Mouse (Mus musculus): ENCODE measurements at regions not wholly inside any gene's neighbourhood (a gene's known extent, or its start where the extent isn't known, plus 50 kb on each side); places are given as distances from the start of the nearest gene placed in this dataset.

DNA sequence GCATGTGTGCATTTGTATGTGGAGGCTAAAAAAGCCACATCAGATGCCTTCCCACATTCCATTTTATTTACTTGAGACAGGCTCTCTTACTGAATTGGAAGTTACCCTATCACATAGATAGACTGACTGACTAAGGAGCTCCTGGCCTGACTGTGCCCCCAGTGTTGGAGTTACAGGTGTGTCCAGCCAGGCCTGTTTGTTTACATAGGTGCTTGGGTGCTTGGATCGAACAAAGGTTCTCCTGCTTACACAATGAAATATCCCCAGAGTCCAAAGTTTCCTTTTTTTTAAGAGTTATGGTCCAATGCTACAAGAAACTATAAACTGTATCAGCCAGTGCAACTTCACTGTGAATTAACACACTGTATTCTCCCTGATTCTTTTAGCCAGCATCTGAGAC is 472.5 kb downstream of the Klf5 start:
- H3K4me1 ChIP-seq (ENCODE audit: control insufficient read depth, insufficient read depth, low read length): no peaks in the 10 kb centered on the region
- H3K27ac ChIP-seq (ENCODE audit: insufficient read depth, low read length): no peak overlapping the region
- no peak overlapping the region for H3K4me3 ChIP-seq (ENCODE audit: insufficient read depth, low read length)
- TF ChIP-seq CTCF (IDR thresholded peaks at IDR 0.05; ENCODE audit: borderline replicate concordance, insufficient read depth, low read length) (no peak), POLR2A (IDR thresholded peaks at IDR 0.05; ENCODE audit: low read depth, low read length) (no peak)

DNA sequence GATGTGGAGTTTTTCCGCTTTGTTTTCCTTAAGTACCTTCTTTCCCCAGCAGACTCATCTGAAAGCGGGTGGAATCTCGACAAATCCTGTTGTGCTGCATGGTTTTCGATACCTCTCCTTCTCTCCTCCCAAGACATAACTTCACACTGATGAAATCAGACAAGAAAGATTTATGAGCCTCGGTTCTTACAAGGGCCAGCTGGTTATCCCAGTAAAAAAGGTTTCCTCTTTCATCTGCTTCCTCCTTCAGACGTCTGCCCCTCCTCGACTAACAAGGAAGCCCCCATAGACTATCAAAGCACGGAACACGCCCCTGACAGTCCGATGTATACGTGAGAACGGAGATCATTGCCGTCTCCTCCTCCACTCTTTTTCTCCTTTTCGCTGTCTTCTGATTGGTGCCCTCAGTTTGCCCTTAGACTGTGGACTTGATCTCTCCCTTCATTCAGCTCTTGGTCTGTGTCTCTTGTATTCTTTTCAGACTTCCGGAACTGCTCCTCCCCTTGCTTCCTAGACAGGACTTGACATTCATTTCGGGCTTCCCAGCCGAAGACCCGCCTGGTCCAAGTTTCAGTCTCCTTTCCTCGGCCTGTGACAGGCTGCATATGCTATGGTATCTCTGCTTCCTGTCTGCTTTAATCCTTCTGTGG is 474.4 kb downstream of the Klf5 start:
- no peaks in the 10 kb centered on the region for H3K4me1 ChIP-seq (ENCODE audit: control insufficient read depth, insufficient read depth, low read length)
- H3K27ac ChIP-seq (ENCODE audit: insufficient read depth, low read length): no peak overlapping the region
- no peak overlapping the region for H3K4me3 ChIP-seq (ENCODE audit: insufficient read depth, low read length)
- TF ChIP-seq POLR2A (IDR thresholded peaks at IDR 0.05; ENCODE audit: low read depth, low read length) (no peak), CTCF (IDR thresholded peaks at IDR 0.05; ENCODE audit: borderline replicate concordance, insufficient read depth, low read length) (no peak)

DNA sequence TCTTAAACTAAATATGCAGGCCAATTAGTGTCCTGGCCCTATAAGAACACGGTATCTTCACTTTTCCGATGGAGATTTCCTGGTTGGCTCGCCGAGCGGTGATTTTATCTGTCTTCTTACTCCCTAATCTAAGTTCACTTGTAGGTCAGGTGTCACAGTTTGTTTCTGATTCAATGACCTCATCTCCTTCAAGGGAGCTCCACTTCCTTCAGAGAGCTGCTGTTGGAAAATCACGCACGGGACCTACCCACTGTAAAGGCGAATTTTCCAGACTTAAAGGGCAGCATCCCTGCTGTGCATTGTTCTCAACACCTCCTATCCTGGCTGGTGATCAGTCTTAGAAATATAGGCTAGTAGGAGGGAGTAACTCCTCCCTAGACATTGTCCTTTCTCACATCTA is 480.0 kb downstream of the Klf5 start:
- no peak overlapping the region for H3K27ac ChIP-seq (ENCODE audit: insufficient read depth, low read length)
- TF ChIP-seq CTCF (IDR thresholded peaks at IDR 0.05; ENCODE audit: borderline replicate concordance, insufficient read depth, low read length) (no peak), POLR2A (IDR thresholded peaks at IDR 0.05; ENCODE audit: low read depth, low read length) (no peak)
- H3K4me3 ChIP-seq (ENCODE audit: insufficient read depth, low read length): no peak overlapping the region
- no peaks in the 10 kb centered on the region for H3K4me1 ChIP-seq (ENCODE audit: control insufficient read depth, insufficient read depth, low read length)

DNA sequence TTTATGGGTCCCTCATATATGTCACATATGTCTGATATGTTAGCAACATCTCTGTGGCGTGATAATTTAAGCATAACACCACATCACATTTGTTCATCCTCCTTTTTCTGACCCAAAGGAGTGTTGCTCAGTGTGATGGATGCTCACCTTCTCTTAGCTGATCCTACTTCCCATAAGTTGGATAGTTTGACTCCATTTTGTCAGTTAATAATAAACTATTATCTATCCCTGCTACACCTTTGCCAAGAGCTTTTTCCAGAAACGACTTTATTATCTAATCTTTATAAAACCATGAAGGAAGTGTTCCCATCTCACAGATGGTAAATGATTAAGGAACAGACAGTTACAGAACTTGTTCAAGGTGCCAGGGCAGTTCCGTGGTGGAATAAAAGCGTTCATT is 480.5 kb downstream of the Klf5 start:
- Histone ChIP-seq H3K27ac (ENCODE audit: insufficient read depth, low read length) (no peak overlapping the region), H3K4me1 (ENCODE audit: control insufficient read depth, insufficient read depth, low read length) (no peaks in the 10 kb centered on the region), H3K4me3 (ENCODE audit: insufficient read depth, low read length) (no peak overlapping the region)
- TF ChIP-seq POLR2A (IDR thresholded peaks at IDR 0.05; ENCODE audit: low read depth, low read length) (no peak), CTCF (IDR thresholded peaks at IDR 0.05; ENCODE audit: borderline replicate concordance, insufficient read depth, low read length) (no peak)

DNA sequence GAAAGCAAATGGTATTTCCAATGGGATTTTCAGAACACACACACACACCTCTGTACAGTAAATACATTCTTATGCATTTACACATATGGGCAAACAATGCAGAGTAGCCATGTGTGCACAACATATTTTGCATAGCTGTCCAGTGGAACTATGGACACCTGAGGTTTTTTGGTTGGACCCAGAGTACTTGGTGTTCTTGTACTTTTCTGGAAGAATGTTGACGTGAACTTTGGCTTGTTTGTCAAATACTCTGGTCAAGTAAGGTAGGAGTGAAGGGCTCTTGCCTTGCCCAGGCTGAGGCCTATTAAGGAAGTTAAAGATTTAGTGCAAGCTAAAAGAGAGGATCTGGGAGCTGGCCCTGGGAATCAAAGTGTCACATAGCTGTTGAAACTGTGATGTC is 485.2 kb downstream of the Klf5 start:
- TF ChIP-seq POLR2A (IDR thresholded peaks at IDR 0.05; ENCODE audit: low read depth, low read length) (no peak), CTCF (IDR thresholded peaks at IDR 0.05; ENCODE audit: borderline replicate concordance, insufficient read depth, low read length) (no peak)
- Histone ChIP-seq H3K4me3 (ENCODE audit: insufficient read depth, low read length) (no peak overlapping the region), H3K4me1 (ENCODE audit: control insufficient read depth, insufficient read depth, low read length) (no peaks in the 10 kb centered on the region), H3K27ac (ENCODE audit: insufficient read depth, low read length) (no peak overlapping the region)

DNA sequence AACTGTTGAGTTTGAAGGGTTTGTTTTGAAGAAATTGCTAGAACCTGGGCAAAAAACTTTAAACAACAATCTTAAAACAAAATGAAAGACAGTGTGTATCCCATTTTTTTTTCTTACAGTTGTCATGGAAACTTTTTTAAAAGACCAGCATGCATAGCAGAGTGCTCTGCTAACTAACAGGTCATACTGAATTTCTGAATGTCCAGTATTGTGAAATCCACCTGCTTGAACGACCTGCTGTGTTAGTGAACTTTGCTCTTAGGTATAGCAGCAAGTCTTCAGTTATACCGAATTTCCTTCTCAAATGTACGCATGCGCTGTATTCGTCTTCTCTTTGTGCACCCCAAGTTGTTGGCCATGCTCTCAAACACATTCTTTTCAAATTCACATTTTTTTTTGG is 486.6 kb downstream of the Klf5 start:
- no peak overlapping the region for H3K27ac ChIP-seq (ENCODE audit: insufficient read depth, low read length)
- TF ChIP-seq POLR2A (IDR thresholded peaks at IDR 0.05; ENCODE audit: low read depth, low read length): no peak
- TF ChIP-seq CTCF (IDR thresholded peaks at IDR 0.05; ENCODE audit: borderline replicate concordance, insufficient read depth, low read length): no peak
- no peak overlapping the region for H3K4me3 ChIP-seq (ENCODE audit: insufficient read depth, low read length)
- H3K4me1 ChIP-seq (ENCODE audit: control insufficient read depth, insufficient read depth, low read length): no peaks in the 10 kb centered on the region

DNA sequence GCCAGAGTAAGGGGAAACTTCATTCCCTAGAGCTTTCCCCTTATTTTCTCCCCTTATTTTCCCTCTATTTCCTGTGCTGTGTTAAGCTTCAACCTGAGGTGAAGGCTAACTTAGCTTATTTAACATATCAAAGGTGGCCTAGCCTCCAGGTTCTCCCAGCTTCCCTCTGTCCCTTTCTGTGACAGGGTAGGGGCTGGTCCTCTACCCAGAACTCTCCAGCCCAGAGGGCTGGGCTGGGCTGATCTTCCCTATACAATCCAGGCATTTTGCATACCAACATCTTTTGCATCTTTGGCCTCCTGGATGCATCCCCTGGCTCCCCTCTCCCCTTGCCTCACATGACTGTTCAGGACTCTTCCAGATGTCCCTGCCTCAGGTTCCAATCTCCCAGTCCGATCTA is 487.9 kb downstream of the Klf5 start:
- Histone ChIP-seq H3K4me1 (ENCODE audit: control insufficient read depth, insufficient read depth, low read length) (no peaks in the 10 kb centered on the region), H3K27ac (ENCODE audit: insufficient read depth, low read length) (no peak overlapping the region), H3K4me3 (ENCODE audit: insufficient read depth, low read length) (no peak overlapping the region)
- no peak for TF ChIP-seq POLR2A (IDR thresholded peaks at IDR 0.05; ENCODE audit: low read depth, low read length)
- TF ChIP-seq CTCF (IDR thresholded peaks at IDR 0.05; ENCODE audit: borderline replicate concordance, insufficient read depth, low read length): no peak

DNA sequence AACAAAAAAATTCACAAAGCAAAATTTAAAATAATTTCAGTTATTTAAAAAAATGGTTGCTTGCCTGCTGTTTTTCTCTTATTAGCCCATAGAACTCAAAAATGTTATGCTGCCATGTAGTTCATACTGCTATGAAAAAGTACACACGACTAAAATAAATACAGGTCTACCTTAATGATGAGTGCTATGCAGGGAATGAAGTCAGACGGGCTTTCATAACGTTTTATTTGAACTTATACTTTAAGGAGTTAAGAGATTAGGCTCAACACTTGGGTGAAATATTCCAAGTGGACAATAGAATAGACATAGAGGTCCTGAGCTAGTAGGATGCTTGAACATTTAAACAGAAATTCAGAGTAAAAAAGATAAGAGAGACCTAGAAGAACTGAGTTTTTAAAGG is 489.7 kb downstream of the Klf5 start:
- TF ChIP-seq POLR2A (IDR thresholded peaks at IDR 0.05; ENCODE audit: low read depth, low read length) (no peak), CTCF (IDR thresholded peaks at IDR 0.05; ENCODE audit: borderline replicate concordance, insufficient read depth, low read length) (no peak)
- Histone ChIP-seq H3K4me1 (ENCODE audit: control insufficient read depth, insufficient read depth, low read length) (no peaks in the 10 kb centered on the region), H3K4me3 (ENCODE audit: insufficient read depth, low read length) (no peak overlapping the region), H3K27ac (ENCODE audit: insufficient read depth, low read length) (no peak overlapping the region)

DNA sequence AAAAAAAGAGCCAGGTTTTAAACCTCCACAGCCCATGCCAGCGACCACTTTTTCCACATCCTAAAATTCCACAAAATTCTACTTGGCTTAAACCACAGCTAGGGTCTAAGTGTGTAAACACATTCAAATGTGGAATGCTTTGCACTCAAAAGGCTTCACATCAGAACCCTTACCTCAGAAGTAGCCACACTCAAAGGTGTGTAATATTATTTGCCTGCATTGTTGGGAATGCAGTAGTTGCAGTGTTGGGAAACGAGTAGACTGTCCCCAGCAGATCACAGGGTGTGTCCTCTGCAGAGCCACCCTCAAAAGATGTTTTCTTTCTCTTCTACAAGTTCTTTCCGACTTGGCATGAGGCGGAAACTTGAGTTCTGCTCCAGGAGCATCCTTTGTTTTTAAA is 488.2 kb downstream of the Klf12 start:
- Histone ChIP-seq H3K27ac (ENCODE audit: insufficient read depth, low read length) (no peak overlapping the region), H3K4me1 (ENCODE audit: control insufficient read depth, insufficient read depth, low read length) (no peaks in the 10 kb centered on the region), H3K4me3 (ENCODE audit: insufficient read depth, low read length) (no peak overlapping the region)
- TF ChIP-seq CTCF (IDR thresholded peaks at IDR 0.05; ENCODE audit: borderline replicate concordance, insufficient read depth, low read length): no peak
- TF ChIP-seq POLR2A (IDR thresholded peaks at IDR 0.05; ENCODE audit: low read depth, low read length): no peak

DNA sequence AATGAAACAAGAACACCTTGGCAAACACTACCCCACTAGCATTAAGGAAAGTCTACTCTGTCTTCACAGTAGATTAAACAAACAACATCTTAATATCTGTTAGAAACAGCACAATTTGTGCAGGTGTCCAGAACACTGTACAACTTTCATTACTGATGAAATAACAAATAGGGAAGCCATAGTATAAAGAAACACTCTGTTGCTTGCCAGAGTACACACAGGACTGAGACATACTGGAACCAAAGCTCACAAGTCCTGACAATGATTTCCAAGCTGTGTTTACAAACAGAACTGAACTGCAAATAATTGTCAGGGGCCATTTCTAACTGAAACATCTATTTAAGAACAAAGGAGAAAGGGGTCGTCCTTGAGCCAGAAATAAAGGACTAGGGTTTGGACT is 478.4 kb downstream of the Klf12 start:
- TF ChIP-seq CTCF (IDR thresholded peaks at IDR 0.05; ENCODE audit: borderline replicate concordance, insufficient read depth, low read length) (no peak), POLR2A (IDR thresholded peaks at IDR 0.05; ENCODE audit: low read depth, low read length) (no peak)
- no peak overlapping the region for H3K4me3 ChIP-seq (ENCODE audit: insufficient read depth, low read length)
- H3K4me1 ChIP-seq (ENCODE audit: control insufficient read depth, insufficient read depth, low read length): no peaks in the 10 kb centered on the region
- no peak overlapping the region; the same call in 1 of the 2 replicates for H3K27ac ChIP-seq (ENCODE audit: insufficient read depth, low read length)

DNA sequence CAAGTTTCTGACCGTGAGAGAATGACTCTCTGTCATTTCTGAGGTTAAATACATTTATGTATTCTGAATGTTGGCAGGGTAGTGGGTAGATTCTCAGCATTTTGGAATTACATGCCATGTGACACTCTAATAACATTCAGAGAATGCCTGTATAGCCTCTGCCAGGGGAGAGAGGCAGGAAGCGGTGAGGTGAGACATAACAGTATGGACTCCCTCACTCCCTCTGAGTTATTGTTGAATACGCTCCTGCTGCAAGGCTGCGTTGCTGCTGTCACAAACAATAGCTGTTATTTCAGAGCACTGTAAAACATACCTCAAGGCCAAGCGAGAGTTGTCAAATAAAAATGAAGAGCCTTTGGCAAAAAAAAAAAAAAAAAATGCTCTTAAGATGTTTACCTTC is 477.9 kb downstream of the Klf12 start:
- TF ChIP-seq POLR2A (IDR thresholded peaks at IDR 0.05; ENCODE audit: low read depth, low read length) (no peak), CTCF (IDR thresholded peaks at IDR 0.05; ENCODE audit: borderline replicate concordance, insufficient read depth, low read length) (no peak)
- H3K27ac ChIP-seq (ENCODE audit: insufficient read depth, low read length): no peak overlapping the region
- no peaks in the 10 kb centered on the region for H3K4me1 ChIP-seq (ENCODE audit: control insufficient read depth, insufficient read depth, low read length)
- H3K4me3 ChIP-seq (ENCODE audit: insufficient read depth, low read length): no peak overlapping the region

Data from embryonic fibroblast, embryonic 13.5 days (primary cell).